Mouse (Mus musculus) cerebellum, adult (tissue): ENCODE measurements at regions not wholly inside any gene's neighbourhood (a gene's known extent, or its start where the extent isn't known, plus 50 kb on each side); places are given as distances from the start of the nearest gene placed in this dataset.

Experiments
- ATAC-seq: cut with Nextera tagmentation; 2 replicates; pipeline ENCODE4 v1.9.2; 2017; ENCODE audit warnings: mild to moderate bottlenecking, moderate library complexity, mixed read lengths; ENCODE audit not compliant: insufficient number of reproducible peaks, low FRiP score, low TSS enrichment

- peak; percentile 49; the same call in 1 of the 2 replicates for ATAC-seq
Observed at GRCm38 (mm10) chr1:107900913-107901312, 311.1 kb downstream of the Serpinb8 start.

GRCm38 (mm10) chr1:107908236-107909063 is 318.6 kb downstream of the Serpinb8 start:
- no peak for ATAC-seq

DNA sequence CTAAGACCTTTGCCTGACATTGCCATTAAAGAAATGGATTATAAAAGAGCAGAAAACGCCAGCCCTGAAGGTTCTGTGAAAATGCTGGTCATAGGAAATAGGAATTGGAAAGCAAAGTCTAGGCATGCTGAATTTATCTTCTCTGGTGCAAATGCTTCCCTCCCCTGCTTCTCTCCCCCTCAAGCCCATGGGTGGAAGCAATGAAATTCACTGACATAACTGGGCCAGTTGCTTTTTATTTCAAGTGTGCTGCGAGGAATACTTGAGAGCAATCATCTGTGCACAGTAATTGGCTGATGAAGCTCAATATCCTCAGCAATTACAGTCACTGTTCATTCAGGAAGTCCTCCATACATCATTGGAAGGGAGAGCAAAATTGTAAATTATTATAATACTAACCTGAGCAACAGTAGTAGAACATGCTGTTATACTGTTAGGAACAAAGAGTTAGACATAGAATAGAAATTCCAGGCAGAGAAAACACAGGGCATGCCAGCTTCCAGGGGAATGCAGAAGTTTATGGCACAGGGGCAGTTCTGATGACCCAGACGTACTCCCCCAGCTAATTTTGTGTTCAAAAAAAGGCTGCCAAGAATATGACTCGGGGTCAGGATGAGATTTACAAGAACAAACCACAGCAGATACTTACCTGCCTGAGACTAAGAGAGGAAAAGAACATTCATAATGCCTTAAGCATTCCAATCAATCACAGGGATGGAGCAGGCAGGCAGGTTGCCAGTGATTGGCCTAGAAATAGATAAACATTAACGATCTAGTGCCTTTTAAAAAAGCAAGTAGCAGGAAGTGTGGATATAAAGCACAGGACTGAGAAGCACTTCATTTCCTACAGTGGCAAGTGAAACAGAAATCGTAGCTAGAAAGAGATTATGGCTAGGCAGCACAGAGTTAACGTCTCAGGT is 325.1 kb downstream of the Serpinb8 start:
- peak; percentile 15; the same call in 1 of the 2 replicates for ATAC-seq

DNA sequence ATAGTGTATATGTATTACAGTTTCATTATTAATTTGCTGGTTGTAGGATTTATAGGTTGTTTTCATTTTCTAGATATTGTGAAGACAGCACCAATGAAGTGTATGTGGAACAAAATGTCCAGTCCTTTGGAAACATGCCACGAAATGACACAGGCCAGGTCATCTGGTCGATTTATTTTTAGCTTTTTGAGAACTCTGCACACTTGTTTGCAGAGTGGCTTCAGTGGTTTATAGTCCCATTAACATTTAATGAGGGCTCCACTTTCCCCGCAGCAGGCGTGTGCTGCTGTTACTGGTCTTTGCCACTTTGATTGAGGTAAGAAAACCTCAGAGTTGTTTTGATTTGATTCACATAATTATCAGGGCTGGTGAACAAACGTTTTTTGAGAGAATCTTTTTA is 327.2 kb downstream of the Serpinb8 start:
- ATAC-seq = no peak

- no peak for ATAC-seq
Observed at GRCm38 (mm10) chr1:107941601-107942270, 351.9 kb downstream of the Serpinb8 start.

- ATAC-seq = no peak
Observed at GRCm38 (mm10) chr1:107946204-107946939, 356.6 kb downstream of the Serpinb8 start.

- no peak for ATAC-seq
Observed at GRCm38 (mm10) chr1:107950396-107950795, 360.6 kb downstream of the Serpinb8 start.

DNA sequence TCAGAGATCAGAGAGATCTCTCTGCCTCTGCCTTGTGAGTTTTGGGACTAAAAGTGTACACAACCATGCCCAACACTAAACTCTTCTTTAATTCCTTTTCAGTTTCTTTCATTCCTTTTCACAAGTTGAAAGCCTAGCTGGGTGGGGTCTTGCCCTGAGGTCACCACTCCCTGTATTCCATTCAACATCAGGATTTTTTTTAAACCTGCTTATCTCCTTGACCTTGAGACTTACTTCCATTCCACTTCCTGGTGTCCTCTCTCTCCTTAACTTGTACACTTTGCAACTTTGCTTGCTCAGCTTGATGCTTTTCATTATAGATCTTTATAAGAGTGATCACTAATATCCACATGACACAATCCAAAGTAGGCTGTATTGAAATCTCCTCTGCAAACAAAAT is 371.2 kb downstream of the Serpinb8 start:
- ATAC-seq = no peak

GRCm38 (mm10) chr1:107975626-107976335 is 386.0 kb downstream of the Serpinb8 start:
- no peak for ATAC-seq

DNA sequence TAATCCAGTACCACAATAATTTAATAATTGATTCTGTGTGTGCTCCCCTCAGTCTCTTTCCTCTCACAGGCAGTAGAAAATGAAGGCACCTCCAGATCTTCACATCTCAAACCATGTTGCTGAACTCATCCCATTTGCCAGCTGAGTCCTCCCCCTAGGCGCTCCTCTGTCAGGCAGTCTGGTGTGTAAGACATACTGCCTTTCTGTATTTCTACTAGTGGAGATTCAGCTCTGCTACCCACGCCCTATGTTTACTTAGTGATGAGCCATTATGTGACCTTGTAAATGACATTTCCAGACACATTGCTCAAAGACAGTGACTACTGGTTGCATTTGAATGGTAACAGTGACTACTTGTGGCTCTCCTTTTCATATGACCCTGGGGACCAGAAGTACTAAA is 387.9 kb downstream of the Serpinb8 start:
- no peak for ATAC-seq

DNA sequence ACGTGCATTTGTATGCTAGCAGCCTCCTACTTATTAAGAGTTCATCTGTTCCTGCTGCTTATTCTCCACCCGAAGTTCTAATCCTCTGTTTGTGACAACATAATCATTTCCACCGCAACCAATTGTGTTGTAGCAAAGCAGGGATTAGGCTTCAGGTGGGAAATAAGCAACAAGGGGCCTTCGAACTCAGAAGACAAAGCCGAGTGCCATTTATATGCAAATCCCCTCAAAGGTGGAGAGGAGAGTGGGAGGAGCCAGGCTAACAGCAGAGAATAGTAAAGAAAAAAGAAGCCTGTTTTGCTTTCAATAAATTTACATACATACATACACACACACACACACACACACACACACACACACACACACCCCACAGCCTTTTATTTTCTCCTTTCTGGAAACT is 388.6 kb downstream of the Serpinb8 start:
- ATAC-seq = no peak

DNA sequence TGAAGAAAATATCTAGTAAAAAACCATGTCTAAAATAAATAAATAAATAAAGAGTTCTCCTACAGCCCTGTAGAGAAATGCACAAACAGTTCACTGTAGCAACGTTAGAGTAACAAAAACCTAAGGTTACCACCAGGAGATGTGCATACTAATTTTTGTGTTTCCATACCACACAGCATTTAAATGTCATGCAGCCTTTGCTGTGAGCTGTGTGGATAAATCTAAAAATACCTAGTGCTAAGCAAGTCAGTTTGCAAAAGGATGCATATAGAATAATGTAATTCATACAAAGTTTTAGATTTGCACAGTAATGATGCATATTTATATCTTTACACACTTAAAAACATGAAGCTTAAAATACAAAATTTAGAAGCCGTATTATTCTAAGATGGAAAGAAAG is 395.8 kb downstream of the Serpinb8 start:
- ATAC-seq = no peak

DNA sequence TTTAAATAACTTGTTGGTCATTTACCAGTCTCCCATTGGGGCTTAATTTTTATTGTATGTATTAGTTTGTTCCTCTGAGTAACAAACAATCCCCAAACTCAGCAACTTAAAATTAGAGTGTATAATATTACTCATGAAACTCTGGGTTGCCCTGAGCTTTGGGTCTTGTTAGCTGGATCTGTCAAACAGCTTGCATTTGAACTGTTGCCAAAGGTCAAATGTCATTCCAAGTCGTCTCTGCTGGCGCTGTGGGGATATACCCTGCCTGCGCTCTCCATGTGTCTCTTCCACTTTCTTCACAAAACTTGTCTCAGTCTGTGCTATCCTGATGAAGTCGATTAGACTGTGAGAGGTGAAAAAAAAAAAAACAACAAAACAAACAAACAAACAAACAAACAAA is 398.3 kb downstream of the Serpinb8 start:
- ATAC-seq = no peak

DNA sequence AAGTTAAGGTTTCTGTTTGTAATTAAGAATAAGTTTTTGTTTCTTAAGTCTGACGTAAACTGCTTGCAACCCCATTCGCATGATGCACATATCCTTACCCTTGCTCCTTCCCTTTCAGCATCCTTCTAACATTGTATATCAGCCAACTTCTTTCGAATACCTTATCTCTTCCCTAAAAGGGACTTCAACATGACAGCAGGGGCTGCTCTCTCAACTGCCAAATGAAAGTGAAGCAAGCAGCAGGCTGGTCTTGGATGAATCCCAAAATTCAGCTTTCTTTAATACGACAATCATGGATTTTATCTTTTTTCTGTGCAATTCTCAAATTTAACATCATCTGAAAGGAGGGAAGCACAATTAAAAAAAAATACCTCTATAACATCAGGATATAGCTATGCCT is 403.2 kb downstream of the Serpinb8 start:
- ATAC-seq = no peak

- ATAC-seq = no peak
Observed at GRCm38 (mm10) chr1:108023721-108024353, 434.0 kb downstream of the Serpinb8 start.

- no peak for ATAC-seq
Observed at GRCm38 (mm10) chr1:108024705-108025104, 434.9 kb downstream of the Serpinb8 start.

GRCm38 (mm10) chr1:108026461-108026860 is 436.7 kb downstream of the Serpinb8 start:
- no peak for ATAC-seq

- ATAC-seq = no peak
Observed at GRCm38 (mm10) chr1:108046194-108046593, 456.4 kb downstream of the Serpinb8 start.
